Mouse (Mus musculus) ES-Bruce4 (cell line): ENCODE results near the gene Senp1.

Source experiments
- CTCF ChIP-seq: IDR thresholded peaks from one replicate; pipeline ENCODE4 v1.8.1; 2011; ENCODE audit warnings: low read depth, low read length
- EP300 ChIP-seq: IDR thresholded peaks from 2 replicates; pipeline ENCODE4 v1.6.1; 2011; ENCODE audit warnings: low read depth, low read length; ENCODE audit not compliant: insufficient read depth
- POLR2A ChIP-seq: IDR thresholded peaks from one replicate; pipeline ENCODE4 v1.8.1; 2011; ENCODE audit warnings: low read length; ENCODE audit not compliant: insufficient read depth

DNA sequence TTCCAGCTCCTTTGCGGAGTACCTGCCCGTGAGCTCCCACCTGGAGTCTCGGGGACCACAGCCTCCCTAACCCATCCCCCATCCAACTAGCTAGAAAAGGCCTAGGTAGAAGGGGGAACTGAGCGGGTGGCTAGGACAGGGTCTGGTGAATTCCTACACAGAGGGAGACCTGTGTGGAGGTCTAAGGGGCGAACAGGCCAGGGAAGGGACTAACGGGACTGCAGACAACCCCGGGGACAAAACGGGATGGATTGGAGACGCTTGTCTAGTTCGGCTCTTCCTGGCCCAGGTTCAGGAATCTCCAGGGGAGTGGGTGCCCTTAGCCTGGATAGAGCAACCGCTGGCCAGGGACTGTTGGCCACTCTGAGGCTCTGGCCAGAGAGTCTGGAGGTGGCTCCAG lies 88.4 kb downstream of the Senp1 start:
- TF ChIP-seq CTCF, result no peak
- TF ChIP-seq POLR2A, result no peak
- no peak for TF ChIP-seq EP300
